In the genomic region with DNA sequence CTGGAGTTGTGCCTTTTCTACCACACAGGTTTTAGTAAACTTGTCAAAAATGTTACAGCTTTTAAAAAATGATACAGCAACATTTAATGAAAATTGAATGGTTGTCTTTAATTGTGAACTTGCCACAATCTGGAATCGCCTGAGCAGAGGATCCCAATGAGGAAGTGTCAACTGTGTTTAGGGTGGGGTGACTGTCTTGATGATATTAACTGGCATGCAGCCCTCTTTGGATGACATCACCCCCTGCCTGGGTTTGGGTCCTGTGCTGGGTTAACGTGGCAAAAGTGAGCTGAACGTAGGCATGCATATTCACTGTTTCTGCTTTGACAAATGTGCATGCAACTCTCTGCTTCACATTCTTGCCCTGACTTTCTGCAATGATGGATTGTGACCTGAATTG, we compare ENCODE assay signal across 22 mouse cellular contexts. TPM values are rescaled to one million over a fixed set of nuclear protein-coding genes. Genes with fewer than 3 reads are reported as not detected.
DNase-seq lines count a peak whose midpoint lies in the region; TF ChIP-seq lines count a peak whose summit lies in the region.
"Had no signal": no experiment of that assay in that cellular context is flagged by ENCODE, and none has a peak within 500 bp of the region (broad histone marks: within the 10 kb centered on the region; RNA-seq: fewer than 3 reads in every experiment).

No protein-coding gene starts in this region.

- DNase-seq in heart, adult 11 months: peak; percentile 87
- DNase-seq in heart, adult 18-20 months: no peak
- peak; percentile 12 for DNase-seq in lung, postnatal 36 days
- DNase-seq in lung, postnatal 10 days: no peak
- DNase-seq in MEL (ENCODE audit: low read depth, low spot score) (peak; percentile 81), MEL-GATA-1-ER (ENCODE audit: extremely low read depth, low read depth) (peak; percentile 54)
- DNase-seq in left cerebral cortex, postnatal 4 days: no peak
- no peak for DNase-seq in lung, adult 18-20 months
- DNase-seq: adrenal gland, adult 2 months; adrenal gland, adult 8-10 months; adrenal gland, postnatal 10 days; adrenal gland, postnatal 14 days; adrenal gland, postnatal 25 days; adrenal gland, postnatal 36 days; B cell, adult 2 months; cerebellum, adult 11 months; cerebellum, adult 11-12 months; cerebellum, adult 18-20 months; cerebellum, adult 2 months had no signal

- H3K9me3 ChIP-seq in MEL (replicated peaks; ENCODE audit: insufficient read depth, low read length): no peaks in the 10 kb centered on the region
- H3K9me3 ChIP-seq: G1E had no signal

- TF ChIP-seq CTCF in MEL (IDR thresholded peaks at IDR 0.05 in 2 of 3, conservative IDR thresholded peaks at IDR 0.05 in 1 of 3; ENCODE audit: control insufficient read depth in 1 of 3, insufficient read depth in 1 of 3, low read depth in 2 of 3, low read length in 3 of 3, poor library complexity in 1 of 3, severe bottlenecking in 1 of 3): no peak

- peaks cover 5 to 6% of the 10 kb centered on the region in 2 experiments for H3K4me1 ChIP-seq in MEL (ENCODE audit: control insufficient read depth in 1 of 2, insufficient read depth in 2 of 2, low read length in 2 of 2)

- no peak for TF ChIP-seq RAD21 in MEL (IDR thresholded peaks at IDR 0.05; ENCODE audit: low read depth, low read length)

- TF ChIP-seq EP300 in MEL (IDR thresholded peaks at IDR 0.05; ENCODE audit: low read depth in 1 of 2, low read length in 2 of 2): peak; percentile 42 to 78

- H3K4me3 ChIP-seq in MEL (ENCODE audit: control insufficient read depth in 1 of 2, insufficient read depth in 1 of 2, low read depth in 2 of 2, low read length in 2 of 2): no peak overlapping the region

- peak overlapping the region; percentile 17; the same call in 1 of the 2 replicates for H3K27ac ChIP-seq in MEL (ENCODE audit: control insufficient read depth, low read depth, low read length)

- intact Hi-C loops in left cerebral cortex, postnatal 4 days (cut with DNase I): no loop called here

- no peak for TF ChIP-seq POLR2A in MEL (IDR thresholded peaks at IDR 0.05; ENCODE audit: control insufficient read depth in 1 of 2, insufficient read depth in 1 of 2, low read depth in 1 of 2, low read length in 2 of 2, poor library complexity in 1 of 2)

- no peaks in the 10 kb centered on the region for H3K79me2 ChIP-seq in MEL (ENCODE audit: control insufficient read depth, insufficient read depth, low read length, poor library complexity)

- H3K36me3 ChIP-seq in MEL (ENCODE audit: control insufficient read depth in 1 of 2, insufficient read depth in 2 of 2, low read length in 2 of 2): peaks cover 11 to 19% of the 10 kb centered on the region in 2 experiments

- H3K9ac ChIP-seq in MEL (ENCODE audit: control insufficient read depth, low read depth, low read length, poor library complexity, severe bottlenecking): no peak overlapping the region

- no peaks in the 10 kb centered on the region for H3K27me3 ChIP-seq in MEL (ENCODE audit: control insufficient read depth in 1 of 2, insufficient read depth in 2 of 2, low read length in 2 of 2)
- H3K27me3 ChIP-seq: CH12.LX, Patski had no signal

TF ChIP-seq in MEL, 35 proteins besides CTCF, POLR2A, EP300 and RAD21:
- TF ChIP-seq POLR2AphosphoS5 (IDR thresholded peaks at IDR 0.05; ENCODE audit: borderline replicate concordance, low read depth, low read length) (no peak), SMC3 (IDR thresholded peaks at IDR 0.05; ENCODE audit: low read depth, low read length) (no peak), MYC (IDR thresholded peaks at IDR 0.05; ENCODE audit: low read depth, low read length) (0 out of 2 replicates have a peak, but pooled peaks have one; percentile 30), TCF12 (IDR thresholded peaks at IDR 0.05; ENCODE audit: low read depth, low read length) (0 out of 2 replicates have a peak, but pooled peaks have one; percentile 23), MAZ (IDR thresholded peaks at IDR 0.05; ENCODE audit: low read depth, low read length) (no peak), NELFE (IDR thresholded peaks at IDR 0.05; ENCODE audit: low read depth, low read length) (no peak), TBP (IDR thresholded peaks at IDR 0.05; ENCODE audit: low read depth, low read length) (no peak), ETS1 (IDR thresholded peaks at IDR 0.05; ENCODE audit: low read depth, low read length) (peak; percentile 87), E2F4 (IDR thresholded peaks at IDR 0.05; ENCODE audit: borderline replicate concordance, low read depth, low read length) (no peak), SIN3A (IDR thresholded peaks at IDR 0.05; ENCODE audit: low read length) (peak; percentile 79), GABPA (IDR thresholded peaks at IDR 0.05; ENCODE audit: low read depth, low read length) (no peak), RCOR1 (IDR thresholded peaks at IDR 0.05; ENCODE audit: low read depth, low read length) (peak; percentile 59; the same call in 1 of the 2 replicates), GATA1 (IDR thresholded peaks at IDR 0.05; ENCODE audit: low read depth, low read length) (no peak), USF1 (IDR thresholded peaks at IDR 0.05; ENCODE audit: low read depth, low read length) (no peak), MYB (IDR thresholded peaks at IDR 0.05; ENCODE audit: low read depth, low read length) (no peak), MAX (IDR thresholded peaks at IDR 0.05; ENCODE audit: low read length) (no peak), CHD2 (IDR thresholded peaks at IDR 0.05; ENCODE audit: low read length) (no peak), JUND (IDR thresholded peaks at IDR 0.05; ENCODE audit: low read depth, low read length) (0 out of 2 replicates have a peak, but pooled peaks have one; percentile 48), ZKSCAN1 (IDR thresholded peaks at IDR 0.05; ENCODE audit: low read depth, low read length) (no peak), BHLHE40 (IDR thresholded peaks at IDR 0.05; ENCODE audit: borderline replicate concordance, low read depth, low read length) (no peak), ZMIZ1 (IDR thresholded peaks at IDR 0.05; ENCODE audit: low read depth, low read length) (no peak), HCFC1 (IDR thresholded peaks at IDR 0.05; ENCODE audit: low read depth, low read length) (no peak), MEF2A (IDR thresholded peaks at IDR 0.05; ENCODE audit: extremely low read depth, insufficient replicate concordance, low read depth, low read length, poor library complexity, severe bottlenecking) (no peak), MXI1 (IDR thresholded peaks at IDR 0.05; ENCODE audit: low read depth, low read length) (peak; percentile 54; the same call in 1 of the 2 replicates), MAFK (IDR thresholded peaks at IDR 0.05; ENCODE audit: borderline replicate concordance, low read depth, low read length) (no peak), ZNF384 (IDR thresholded peaks at IDR 0.05; ENCODE audit: low read depth, low read length) (no peak), ZC3H11A (IDR thresholded peaks at IDR 0.05; ENCODE audit: low read depth, low read length) (no peak), CHD1 (IDR thresholded peaks at IDR 0.05; ENCODE audit: low read depth, low read length) (no peak), POLR2AphosphoS2 (IDR thresholded peaks at IDR 0.05; ENCODE audit: low read length) (no peak), UBTF (IDR thresholded peaks at IDR 0.05; ENCODE audit: borderline replicate concordance, insufficient read depth, low read depth, low read length) (no peak), NRF1 (IDR thresholded peaks at IDR 0.05; ENCODE audit: insufficient read depth, low read depth, low read length, poor library complexity, severe bottlenecking) (0 out of 2 replicates have a peak, but pooled peaks have one; percentile 10), TAL1 (IDR thresholded peaks at IDR 0.05; ENCODE audit: low read length) (no peak), KAT2A (conservative IDR thresholded peaks at IDR 0.05; ENCODE audit: low read depth, low read length) (no peak), USF2 (IDR thresholded peaks at IDR 0.05; ENCODE audit: borderline replicate concordance in 1 of 2, insufficient read depth in 1 of 2, low read depth in 1 of 2, low read length in 2 of 2) (no peak), ELF1 (IDR thresholded peaks at IDR 0.05; ENCODE audit: low read depth, low read length) (peak; percentile 74)
TF ChIP-seq in MEL: peak in this region for 9.

RNA-seq across cellular contexts. Expression of a gene that starts 27.6 kb away (rescaled TPM):
- 10 to 100 TPM; 35.2 to 36.0 TPM for total RNA-seq in heart, adult 18-20 months (2021)
- total RNA-seq in MEL (2012; rRNA removed): 21.5 and 26.4 TPM in 2 replicates
- polyA plus RNA-seq in MEL (2012; ENCODE audit: insufficient read depth in 1 of 2, insufficient read length in 2 of 2, low read depth in 1 of 2, low replicate concordance in 2 of 2, missing spikeins in 1 of 2): 100 to 1,000 TPM in 1 of 2 experiments, 10 to 100 TPM in 1; 29.7 to 335 TPM
- total RNA-seq in left cerebral cortex, postnatal 4 days (2021): 10 to 100 TPM; 36.3 to 41.0 TPM

Comparison
In these comparisons a context has a peak if more than half of its experiments do, and no peak if none do; other contexts are left out.
1. DNase-seq: peak in heart, adult 11 months (single experiment), lung, postnatal 36 days (single experiment), MEL (single experiment) and MEL-GATA-1-ER (single experiment); none in heart, adult 18-20 months (0 of 2), lung, postnatal 10 days (single experiment), left cerebral cortex, postnatal 4 days (single experiment) and lung, adult 18-20 months (0 of 2).